In genomic region chr2:152914310-152915120, GRCm38 (mm10) we compare ENCODE assay signal across 8 mouse cellular contexts. TPM values are rescaled to one million over a fixed set of nuclear protein-coding genes. Genes with fewer than 3 reads are reported as not detected.
DNase-seq lines count a peak whose midpoint lies in the region; ATAC-seq and TF ChIP-seq lines count a peak whose summit lies in the region.

No protein-coding gene starts in this region.

- peak overlapping the region; percentile 36 for H3K4me2 ChIP-seq in forebrain, embryonic 16.5 days (ENCODE audit: low read length)
- peak overlapping the region; percentile 63 for H3K4me2 ChIP-seq in neural tube, embryonic 15.5 days

- H3K27ac ChIP-seq in forebrain, embryonic 16.5 days (ENCODE audit: low read length), result no peak overlapping the region
- no peak overlapping the region for H3K27ac ChIP-seq in neural tube, embryonic 15.5 days (replicated peaks)

- H3K9ac ChIP-seq in forebrain, embryonic 16.5 days (replicated peaks; ENCODE audit: low read depth, low read length), result peak overlapping the region; percentile 36; the same call in 1 of the 2 replicates
- H3K9ac ChIP-seq in neural tube, embryonic 15.5 days (replicated peaks), result peak overlapping the region; percentile 30; the same call in 1 of the 2 replicates

- H3K4me1 ChIP-seq in G1E (ENCODE audit: insufficient read depth, low read depth, low read length), result peaks cover 8% of the 10 kb centered on the region
- peaks cover 4% of the 10 kb centered on the region; the same call in 1 of the 2 replicates for H3K4me1 ChIP-seq in forebrain, embryonic 16.5 days (replicated peaks; ENCODE audit: control insufficient read depth, insufficient read depth, low read length)
- peaks cover 11% of the 10 kb centered on the region for H3K4me1 ChIP-seq in neural tube, embryonic 15.5 days

- peak; percentile 79 for TF ChIP-seq CTCF in G1E (IDR thresholded peaks at IDR 0.05; ENCODE audit: low read depth, low read length)

- H3K4me3 ChIP-seq in G1E (ENCODE audit: low read depth, low read length), result no peak overlapping the region; the same call in 1 of the 2 replicates
- H3K4me3 ChIP-seq in forebrain, embryonic 16.5 days (replicated peaks; ENCODE audit: low read length), result no peak overlapping the region; the same call in 1 of the 2 replicates
- H3K4me3 ChIP-seq in neural tube, embryonic 15.5 days (replicated peaks), result peak overlapping the region; percentile 29

- peaks cover 34% of the 10 kb centered on the region for H3K27me3 ChIP-seq in G1E (ENCODE audit: insufficient read depth, low read length)
- peaks cover 17% of the 10 kb centered on the region for H3K27me3 ChIP-seq in forebrain, embryonic 16.5 days (replicated peaks; ENCODE audit: control insufficient read depth, insufficient read depth, low read length)
- H3K27me3 ChIP-seq in neural tube, embryonic 15.5 days (replicated peaks), result peaks cover 58% of the 10 kb centered on the region

- DNase-seq in G1E (ENCODE audit: low spot score), result peak; percentile 65
- peak; percentile 83 for DNase-seq in cerebellum, adult 11-12 months
- DNase-seq in heart, postnatal 36 days, result peak; percentile 86 to 89
- DNase-seq in layer of hippocampus, adult 18-20 months (ENCODE audit: low spot score in 2 of 2), result peak; percentile 79 to 92
- peak; percentile 72 to 82 for DNase-seq in lung, adult 18-20 months
- DNase-seq in thymus, adult 18-20 months, result peak; percentile 43 to 56

- H3K9me3 ChIP-seq in G1E (replicated peaks), result no peaks in the 10 kb centered on the region
- H3K9me3 ChIP-seq in forebrain, embryonic 16.5 days (ENCODE audit: control insufficient read depth, low read length), result no peaks in the 10 kb centered on the region
- H3K9me3 ChIP-seq in neural tube, embryonic 15.5 days (replicated peaks), result no peaks in the 10 kb centered on the region

- no peaks in the 10 kb centered on the region for H3K36me3 ChIP-seq in G1E (replicated peaks)
- no peaks in the 10 kb centered on the region for H3K36me3 ChIP-seq in forebrain, embryonic 16.5 days (ENCODE audit: control insufficient read depth, insufficient read depth)
- no peaks in the 10 kb centered on the region for H3K36me3 ChIP-seq in neural tube, embryonic 15.5 days

- 3% methylated on average over 18 of the region's 18 CpGs for WGBS in forebrain, embryonic 16.5 days
- 3% methylated on average over 18 of the region's 18 CpGs for WGBS in neural tube, embryonic 15.5 days

- intact Hi-C loops in heart, postnatal 36 days (cut with DNase I), result loop anchor here (1.0 to 2.0 kb wide), 3 partner anchors 19 to 230 kb away; partner anchors contain the start of genes Foxs1 and Pdrg1

- peak; percentile 34; the same call in 1 of the 2 replicates for ATAC-seq in G1E (ENCODE audit: extremely low read depth, insufficient number of reproducible peaks, low FRiP score, poor library complexity, severe bottlenecking)
- ATAC-seq in forebrain, embryonic 16.5 days, result peak; percentile 89
- peak; percentile 85 for ATAC-seq in neural tube, embryonic 15.5 days (ENCODE audit: low FRiP score)

RNA-seq across cellular contexts. Expression of gene Mylk2, which starts 3.4 kb away (rescaled TPM):
- total RNA-seq in G1E (2014; fragmentation: Nextera tagmentation) (not detected in 2 replicates), G1E (2017) (0.11 TPM in 1 of 2 replicates, not detected in the other)
- not detected in 2 replicates for polyA plus RNA-seq in G1E (2012)
- polyA plus RNA-seq in forebrain, embryonic 16.5 days (2015; fragmentation: Nextera tagmentation; extraction: Ambion mirVana), result not detected in 2 replicates
- total RNA-seq in heart, postnatal 36 days (2021), result under 1 TPM in 1 of 2 experiments, not detected in 1; 0.22 TPM
- not detected for total RNA-seq in layer of hippocampus, adult 18-20 months (2021)
- polyA plus RNA-seq in neural tube, embryonic 15.5 days (2015; fragmentation: Nextera tagmentation; extraction: Ambion mirVana), result 0.08 and 0.29 TPM in 2 replicates

RNA-seq across cellular contexts. Expression of gene Foxs1, which starts 18.5 kb away (rescaled TPM):
- not detected in 2 replicates for total RNA-seq in G1E (2014; fragmentation: Nextera tagmentation)
- total RNA-seq in G1E (2017), result not detected in 2 replicates
- not detected in 2 replicates for polyA plus RNA-seq in G1E (2012)
- polyA plus RNA-seq in forebrain, embryonic 16.5 days (2015; fragmentation: Nextera tagmentation; extraction: Ambion mirVana), result 3.6 and 3.7 TPM in 2 replicates
- total RNA-seq in heart, postnatal 36 days (2021), result 1 to 10 TPM; 2.8 to 3.6 TPM
- under 1 TPM; 0.58 to 0.89 TPM for total RNA-seq in layer of hippocampus, adult 18-20 months (2021)
- polyA plus RNA-seq in neural tube, embryonic 15.5 days (2015; fragmentation: Nextera tagmentation; extraction: Ambion mirVana), result 4.0 and 4.3 TPM in 2 replicates

RNA-seq across cellular contexts. Expression of gene Dusp15, which starts 37.0 kb away (rescaled TPM):
- total RNA-seq in G1E (2014; fragmentation: Nextera tagmentation) (not detected in 2 replicates), G1E (2017) (0.11 TPM in 1 of 2 replicates, not detected in the other)
- polyA plus RNA-seq in G1E (2012), result not detected in 2 replicates
- polyA plus RNA-seq in forebrain, embryonic 16.5 days (2015; fragmentation: Nextera tagmentation; extraction: Ambion mirVana), result 6.0 and 8.6 TPM in 2 replicates
- total RNA-seq in heart, postnatal 36 days (2021), result not detected
- total RNA-seq in layer of hippocampus, adult 18-20 months (2021), result 10 to 100 TPM in 1 of 2 experiments, 1 to 10 TPM in 1; 10.0 to 10.8 TPM
- polyA plus RNA-seq in neural tube, embryonic 15.5 days (2015; fragmentation: Nextera tagmentation; extraction: Ambion mirVana), result 10.5 and 13.5 TPM in 2 replicates

RNA-seq across cellular contexts. Expression of gene Ttll9, which starts 47.8 kb away (rescaled TPM):
- total RNA-seq in G1E (2014; fragmentation: Nextera tagmentation) (not detected in 2 replicates), G1E (2017) (not detected in 2 replicates)
- polyA plus RNA-seq in G1E (2012), result not detected in 2 replicates
- polyA plus RNA-seq in forebrain, embryonic 16.5 days (2015; fragmentation: Nextera tagmentation; extraction: Ambion mirVana), result 2.1 and 3.5 TPM in 2 replicates
- not detected for total RNA-seq in heart, postnatal 36 days (2021)
- total RNA-seq in layer of hippocampus, adult 18-20 months (2021), result 1 to 10 TPM in 1 of 2 experiments, under 1 TPM in 1; 0.94 to 1.3 TPM
- 8.1 and 8.7 TPM in 2 replicates for polyA plus RNA-seq in neural tube, embryonic 15.5 days (2015; fragmentation: Nextera tagmentation; extraction: Ambion mirVana)

Comparison
In these comparisons a context has a peak if more than half of its experiments do, and no peak if none do; other contexts are left out.
1. ATAC-seq: peak in every context shown above with its lines; median percentile 89 in forebrain, embryonic 16.5 days; 85 in neural tube, embryonic 15.5 days; 34 in G1E.
2. RNA of gene Dusp15, which starts 37.0 kb away (total RNA-seq): 10.0 to 10.8 TPM in layer of hippocampus, adult 18-20 months; 0.11 TPM in G1E and not detected in heart, postnatal 36 days; every median in the first group is over 4 times any median in the second.
3. Peak in every context shown above with its lines, with median percentiles within 50 percentile points of each other: DNase-seq.